Mouse (Mus musculus) thymus, postnatal 25 days (tissue): ENCODE data around the gene Klf16.

Experiments used
- DNase-seq: peaks from one replicate; pipeline ENCODE4 v3.0.0; 2022

Gene Klf16

DNA sequence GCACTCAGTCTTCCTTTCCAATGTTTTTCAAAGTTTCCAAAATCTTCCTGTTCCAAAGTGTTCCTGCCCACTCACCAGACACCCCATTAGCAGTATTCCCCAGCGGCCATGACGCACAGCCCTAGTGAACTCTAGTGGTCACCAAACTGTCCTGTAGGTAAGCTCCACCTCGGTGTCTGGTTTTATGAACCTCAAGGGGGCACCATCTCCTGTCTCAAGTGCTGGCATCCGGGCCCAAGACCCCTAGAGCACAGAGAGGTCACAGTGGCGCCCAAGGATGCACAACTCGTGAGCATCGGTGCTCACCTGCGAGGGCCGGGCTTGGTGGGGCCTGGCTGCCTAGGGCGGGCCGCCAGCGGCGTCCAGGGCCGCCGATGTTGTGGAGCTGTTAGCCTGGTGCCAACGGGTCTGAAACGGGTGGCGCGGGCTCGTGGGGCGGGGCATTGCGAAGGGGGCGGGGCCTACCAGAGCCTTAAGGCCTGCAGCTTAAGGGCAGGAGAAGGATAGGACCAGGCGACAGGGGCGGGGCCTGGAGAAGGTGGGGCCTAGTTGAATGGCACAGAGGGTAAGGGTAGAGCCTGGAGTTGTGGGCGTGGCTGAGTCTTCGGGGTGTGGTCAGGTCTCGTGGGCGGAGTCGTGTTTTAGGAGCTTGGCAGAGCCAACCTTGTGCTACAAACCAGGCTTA is 38.3 kb downstream of the Klf16 start, which contains the start of gene Atp8b3:
TSS of gene Atp8b3 (minus strand) at position 415 of the 685 bp plus-strand sequence.
- DNase-seq = peak; percentile 83

- DNase-seq = no peak
Observed at GRCm38 (mm10) chr10:80538180-80538579, 38.9 kb downstream of the Klf16 start.

- no peak for DNase-seq
Observed at GRCm38 (mm10) chr10:80535711-80536110, 41.4 kb downstream of the Klf16 start.

GRCm38 (mm10) chr10:80535071-80535470 is 42.0 kb downstream of the Klf16 start:
- DNase-seq = peak; percentile 28

DNA sequence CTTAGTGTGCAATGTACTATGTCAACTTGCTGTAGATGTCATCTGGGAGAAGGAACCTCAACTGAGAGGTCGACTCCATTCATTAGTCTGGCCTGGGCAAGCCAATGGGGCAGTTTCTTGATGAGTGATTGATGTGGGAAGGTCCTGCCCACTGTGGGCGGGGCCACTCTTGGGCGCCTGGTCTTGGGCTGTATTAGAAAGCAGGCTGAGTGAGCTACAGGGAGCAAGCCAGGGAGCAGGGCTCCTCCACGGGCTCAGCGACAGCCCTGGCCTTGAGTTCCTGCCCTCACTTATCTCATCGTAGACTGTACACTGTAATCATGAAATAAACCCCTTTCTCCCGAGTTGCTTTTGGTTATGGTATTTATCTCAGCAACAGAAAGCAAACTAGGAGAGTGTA is 43.4 kb downstream of the Klf16 start:
- no peak for DNase-seq

DNA sequence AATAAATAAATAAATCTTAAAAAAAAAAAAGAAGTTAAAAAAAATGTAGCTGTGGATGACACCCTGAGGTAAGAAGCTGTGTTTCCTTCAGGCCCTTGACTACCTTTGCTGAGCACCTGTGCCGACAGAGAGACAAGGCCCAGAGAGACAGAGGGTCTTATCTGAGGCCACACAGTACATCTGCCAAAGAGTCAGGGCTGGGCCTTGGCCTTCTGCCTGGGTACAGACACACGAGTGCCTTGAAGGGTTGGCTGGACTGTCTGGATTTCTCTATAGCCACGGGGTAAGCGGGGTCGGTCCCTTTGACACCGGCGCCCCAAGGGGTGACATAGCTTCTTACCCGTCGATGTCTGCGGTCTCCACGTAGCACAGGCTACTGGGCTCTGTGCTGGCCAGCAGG is 44.3 kb downstream of the Klf16 start:
- no peak for DNase-seq

GRCm38 (mm10) chr10:80526172-80526571 is 50.9 kb downstream of the Klf16 start:
- DNase-seq = no peak

DNA sequence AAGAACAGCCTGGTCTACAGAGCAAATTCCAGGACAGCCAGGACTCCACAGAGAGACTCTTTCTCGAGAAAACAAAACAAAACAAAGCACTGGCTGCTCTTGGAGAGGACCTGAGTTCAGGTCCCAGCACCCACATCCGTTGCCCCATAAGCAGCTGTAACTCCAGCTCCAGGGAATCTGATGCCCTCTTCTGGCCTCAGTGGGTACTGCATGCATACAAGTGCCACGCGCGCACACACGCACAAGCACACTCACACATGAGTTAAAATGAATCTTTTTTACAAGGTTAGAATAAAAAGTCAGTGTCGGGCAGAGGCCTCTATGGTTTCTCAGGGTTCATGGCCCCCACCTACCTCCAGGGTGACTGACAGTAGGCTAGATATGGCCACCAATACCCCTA is 53.8 kb downstream of the Klf16 start:
- peak; percentile 21 for DNase-seq

GRCm38 (mm10) chr10:80519287-80519686 is 57.8 kb downstream of the Klf16 start:
- DNase-seq = no peak
